Mouse (Mus musculus) testis, adult 2 months (tissue): ENCODE results near the gene Nt5dc2.

Experiments
- CTCF ChIP-seq: fragments of 200-500 bp; IDR thresholded peaks from 2 replicates; pipeline ENCODE4 v1.5.1; 2012; ENCODE audit warnings: low read depth, mild to moderate bottlenecking, inconsistent platforms, low read length, moderate library complexity; ENCODE audit not compliant: control insufficient read depth, insufficient read depth, insufficient replicate concordance
- POLR2A ChIP-seq: fragments of 200-500 bp; IDR thresholded peaks from 2 replicates; pipeline ENCODE4 v1.6.1; 2012; ENCODE audit warnings: low read depth, mild to moderate bottlenecking, inconsistent platforms, low read length, moderate library complexity; ENCODE audit not compliant: control insufficient read depth

GRCm38 (mm10) chr14:31164067-31164466 lies 33.2 kb downstream of the Nt5dc2 start:
- TF ChIP-seq CTCF (no peak), POLR2A (no peak)
